Mouse (Mus musculus): Measurements from ENCODE around the gene Rlf.

Gene Rlf

DNA sequence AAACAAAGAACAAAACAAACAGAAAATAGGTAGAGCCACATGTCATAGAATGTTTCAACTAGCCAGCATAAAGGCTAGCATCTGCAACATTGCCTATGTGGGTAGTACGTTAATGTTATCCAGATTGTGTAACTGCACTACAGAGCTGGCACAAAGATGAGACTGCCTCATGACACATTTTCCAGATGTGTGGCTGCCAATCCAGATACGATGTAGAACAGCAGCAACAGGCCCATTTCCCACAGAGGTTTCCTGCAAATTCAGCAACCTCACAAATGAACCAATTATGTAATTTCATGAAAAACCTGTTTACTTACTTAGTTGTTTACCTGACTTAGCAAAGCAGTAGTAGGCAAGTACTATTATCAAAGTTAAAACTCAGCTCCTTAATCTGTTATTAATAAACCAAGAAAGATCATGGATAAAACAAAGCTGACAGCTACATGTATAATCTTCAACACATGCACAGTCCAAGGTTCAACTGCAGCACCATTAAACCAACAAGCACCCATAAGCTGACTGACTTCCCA is 51.3 kb downstream of the Rlf start:
- no peak for DNase-seq

DNA sequence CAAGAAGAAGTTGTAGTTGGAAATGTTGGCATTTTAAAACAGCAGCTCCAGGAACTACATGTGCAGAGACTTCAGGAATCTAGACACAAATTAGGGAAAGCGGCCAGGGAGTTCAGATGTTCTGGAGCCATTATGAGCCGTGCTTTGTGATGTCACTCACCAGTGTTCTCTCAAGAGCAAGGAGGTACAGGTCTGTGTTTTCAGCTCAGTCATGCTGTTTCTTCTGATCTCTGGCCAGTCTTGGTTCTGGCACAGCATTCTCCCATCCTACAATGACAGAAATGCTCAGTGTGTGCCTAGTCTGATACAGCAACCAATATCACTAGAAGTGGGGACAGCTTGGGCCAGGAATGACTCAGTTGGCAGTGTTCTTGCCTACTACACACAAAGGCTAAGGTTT is 105.8 kb downstream of the Rlf start, which contains the start of gene Tmco2:
Gene Tmco2 (minus strand): TSS at position 101 of the 400 bp plus-strand sequence.
- no peak for DNase-seq

DNA sequence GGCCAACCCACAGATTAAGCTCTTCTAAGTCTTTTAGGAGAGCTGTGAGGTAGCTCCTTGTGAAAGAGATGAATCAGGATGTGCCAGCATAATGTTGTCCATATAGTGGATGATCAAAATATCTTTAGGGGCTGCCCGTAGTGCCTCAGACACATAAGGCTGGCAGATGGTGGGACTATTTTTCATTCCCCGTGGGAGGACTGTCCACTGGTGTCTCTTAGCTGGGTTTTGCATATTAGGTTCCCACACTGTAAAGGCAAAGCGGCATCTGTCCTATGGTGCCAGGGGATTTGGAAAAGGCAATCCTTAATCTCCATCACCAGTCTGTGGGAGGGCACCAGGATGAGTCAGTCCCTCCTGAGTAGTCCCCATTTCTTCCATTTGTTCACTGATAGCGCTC is 111.6 kb downstream of the Rlf start:
- DNase-seq, result no peak

DNA sequence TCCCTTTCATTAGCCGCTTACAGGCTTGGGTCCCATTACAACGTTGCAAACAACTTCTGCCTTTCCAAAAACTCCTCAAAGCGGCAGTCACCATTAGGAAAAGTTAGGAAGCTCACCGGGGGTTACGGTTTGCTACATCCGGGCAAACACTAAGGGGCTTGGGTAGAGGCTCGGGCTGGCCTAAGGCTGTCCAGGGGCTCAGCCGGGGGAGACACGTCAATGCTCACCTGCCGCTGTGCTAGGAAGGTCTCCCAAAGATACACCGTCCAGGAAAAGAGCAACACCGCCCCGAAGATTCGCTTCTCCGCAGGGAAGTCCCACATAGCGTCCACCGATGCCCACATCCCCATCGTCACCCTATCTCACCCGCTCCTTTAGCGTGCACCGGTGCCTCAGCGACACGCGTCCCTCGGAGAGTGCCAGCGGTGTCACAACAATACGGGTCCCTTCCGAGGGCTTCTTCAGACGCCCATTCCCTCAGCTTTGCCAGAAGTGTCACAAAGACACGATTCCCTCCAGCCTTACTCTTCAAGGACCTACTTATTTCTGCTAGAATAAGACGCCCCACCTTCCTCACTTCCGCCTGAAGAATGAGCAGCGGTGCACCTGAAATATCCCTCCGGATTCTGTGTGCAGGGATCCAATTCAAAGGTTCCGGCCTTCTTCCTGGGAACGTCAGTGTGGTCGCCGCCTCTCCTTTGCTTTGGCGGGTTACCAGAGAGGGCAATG is 117.1 kb downstream of the Rlf start, which contains the start of gene Zmpste24:
Gene Zmpste24 (minus strand): TSS at position 592 of the 729 bp plus-strand sequence.
- DNase-seq, result peak; percentile 89
